Mouse (Mus musculus) myocyte (in vitro differentiated cells): ENCODE data around the gene Nt5c2. TPM values are rescaled to one million over a fixed set of nuclear protein-coding genes. Genes with fewer than 3 reads are reported as not detected.

ENCODE experiments used
- H3K27me3 ChIP-seq: one replicate; pipeline ENCODE4 v1.6.1; 2011; ENCODE audit not compliant: control insufficient read depth, insufficient read depth, insufficient read length
- H3K36me3 ChIP-seq: one replicate; pipeline ENCODE4 v1.6.1; 2011; ENCODE audit not compliant: control insufficient read depth, insufficient read depth
- H3K4me2 ChIP-seq: one replicate; pipeline ENCODE4 v1.6.1; 2011; ENCODE audit warnings: low read depth, control low read depth
- H3K4me3 ChIP-seq: one replicate; pipeline ENCODE4 v1.5.1; 2011; ENCODE audit warnings: mild to moderate bottlenecking, control low read depth, moderate library complexity
- H3K79me2 ChIP-seq: one replicate; pipeline ENCODE4 v1.6.1; 2011; ENCODE audit not compliant: control insufficient read depth, insufficient read depth
- H3ac ChIP-seq: one replicate; pipeline ENCODE4 v1.6.1; 2011; ENCODE audit not compliant: control insufficient read depth, insufficient read length
- CEBPB ChIP-seq: IDR thresholded peaks from 2 replicates; pipeline ENCODE4 v1.6.1; 2011; ENCODE audit warnings: mild to moderate bottlenecking, moderate library complexity; ENCODE audit not compliant: poor library complexity, insufficient read depth, severe bottlenecking
- E2F4 ChIP-seq: IDR thresholded peaks from one replicate; pipeline ENCODE4 v1.6.1; 2011; ENCODE audit warnings: mild to moderate bottlenecking, control low read depth, moderate library complexity; ENCODE audit not compliant: insufficient read depth
- MAX ChIP-seq: IDR thresholded peaks from one replicate; pipeline ENCODE4 v1.6.1; 2011; ENCODE audit warnings: low read depth, mild to moderate bottlenecking, control low read depth
- MYOD1 ChIP-seq, 3 experiments: IDR thresholded peaks; one replicate each; pipeline ENCODE4 v1.6.1; 2011; ENCODE audit warnings: control low read depth in 2 of 3, low read depth in 2 of 3, mild to moderate bottlenecking in 2 of 3, moderate library complexity in 1 of 3; ENCODE audit not compliant: insufficient read length in 2 of 3, control insufficient read depth in 1 of 3
- MYOG ChIP-seq, 3 experiments: IDR thresholded peaks; one replicate each; pipeline ENCODE4 v1.6.1; 2011; ENCODE audit warnings: control low read depth in 2 of 3, low read depth in 2 of 3, mild to moderate bottlenecking in 2 of 3; ENCODE audit not compliant: insufficient read length in 2 of 3, control insufficient read depth in 1 of 3, insufficient read depth in 1 of 3
- POLR2A ChIP-seq: IDR thresholded peaks from one replicate; pipeline ENCODE4 v1.6.1; 2011; ENCODE audit warnings: low read depth, mild to moderate bottlenecking, control low read depth, moderate library complexity; ENCODE audit not compliant: insufficient read length
- POLR2AphosphoS2 ChIP-seq: IDR thresholded peaks from one replicate; pipeline ENCODE4 v1.6.1; 2011; ENCODE audit warnings: low read depth, control low read depth; ENCODE audit not compliant: insufficient read length
- REST ChIP-seq: IDR thresholded peaks from one replicate; pipeline ENCODE4 v1.6.1; 2011; ENCODE audit warnings: mild to moderate bottlenecking, control low read depth, moderate library complexity; ENCODE audit not compliant: insufficient read depth, insufficient read length
- SRF ChIP-seq: IDR thresholded peaks from one replicate; pipeline ENCODE4 v1.6.1; 2011; ENCODE audit warnings: low read depth; ENCODE audit not compliant: control insufficient read depth, insufficient read length
- TCF12 ChIP-seq: IDR thresholded peaks from one replicate; pipeline ENCODE4 v1.6.1; 2011; ENCODE audit warnings: mild to moderate bottlenecking, control low read depth; ENCODE audit not compliant: poor library complexity, insufficient read depth, severe bottlenecking
- TCF3 ChIP-seq: IDR thresholded peaks from one replicate; pipeline ENCODE4 v1.6.1; 2011; ENCODE audit warnings: low read depth, control low read depth; ENCODE audit not compliant: insufficient read length
- USF1 ChIP-seq: IDR thresholded peaks from one replicate; pipeline ENCODE4 v1.6.1; 2011; ENCODE audit warnings: low read depth, mild to moderate bottlenecking, control low read depth, moderate library complexity
- polyA plus RNA-seq: library from polyadenylated mRNA; unstranded; fragments of >200 nt; fragmentation: generic; extraction: Trizol; gene quantifications from one replicate; pipeline ENCODE4 v1.2.1, GENCODE M21; 2012; ENCODE audit warnings: missing spikeins

The Nt5c2 gene
- polyA plus RNA-seq, 1 experiment, result 19.5 TPM

GRCm38 (mm10) chr19:47040720-47041473 lies 25.9 kb upstream of the Nt5c2 start:
- TF ChIP-seq SRF (no peak), TCF12 (no peak), REST (no peak), E2F4 (no peak), USF1 (no peak), CEBPB (no peak), MYOG (IDR thresholded peaks at IDR 0.05; ENCODE audit: control insufficient read depth in 1 of 3, insufficient read depth in 1 of 3, insufficient read length in 2 of 3, low read depth in 2 of 3) (no peak), POLR2AphosphoS2 (no peak), TCF3 (no peak), POLR2A (no peak), MAX (no peak), MYOD1 (IDR thresholded peaks at IDR 0.05; ENCODE audit: control insufficient read depth in 1 of 3, insufficient read length in 2 of 3, low read depth in 2 of 3) (no peak)
- Histone ChIP-seq H3K36me3 (peaks cover 17% of the 10 kb centered on the region), H3K4me2 (no peak overlapping the region), H3K27me3 (no peaks in the 10 kb centered on the region), H3K79me2 (no peaks in the 10 kb centered on the region), H3K4me3 (no peak overlapping the region), H3ac (no peak overlapping the region)

GRCm38 (mm10) chr19:47036596-47036995 lies 21.6 kb upstream of the Nt5c2 start:
- Histone ChIP-seq H3K36me3 (peaks cover 26% of the 10 kb centered on the region), H3K79me2 (no peaks in the 10 kb centered on the region), H3ac (no peak overlapping the region), H3K4me2 (no peak overlapping the region), H3K4me3 (no peak overlapping the region), H3K27me3 (no peaks in the 10 kb centered on the region)
- TF ChIP-seq SRF, result no peak
- TF ChIP-seq MAX, result no peak
- TF ChIP-seq MYOD1 (IDR thresholded peaks at IDR 0.05; ENCODE audit: control insufficient read depth in 1 of 3, insufficient read length in 2 of 3, low read depth in 2 of 3), result no peak
- TF ChIP-seq POLR2AphosphoS2, result no peak
- TF ChIP-seq MYOG (IDR thresholded peaks at IDR 0.05; ENCODE audit: control insufficient read depth in 1 of 3, insufficient read depth in 1 of 3, insufficient read length in 2 of 3, low read depth in 2 of 3), result no peak
- TF ChIP-seq E2F4, result no peak
- no peak for TF ChIP-seq CEBPB
- TF ChIP-seq REST, result no peak
- no peak for TF ChIP-seq TCF3
- no peak for TF ChIP-seq TCF12
- TF ChIP-seq POLR2A, result no peak
- no peak for TF ChIP-seq USF1

GRCm38 (mm10) chr19:47034916-47035315 lies 20.0 kb upstream of the Nt5c2 start:
- TF ChIP-seq MYOD1 (IDR thresholded peaks at IDR 0.05; ENCODE audit: control insufficient read depth in 1 of 3, insufficient read length in 2 of 3, low read depth in 2 of 3) (no peak), MAX (no peak), CEBPB (no peak), E2F4 (no peak), POLR2A (no peak), REST (no peak), USF1 (no peak), TCF3 (no peak), SRF (no peak), TCF12 (no peak), MYOG (IDR thresholded peaks at IDR 0.05; ENCODE audit: control insufficient read depth in 1 of 3, insufficient read depth in 1 of 3, insufficient read length in 2 of 3, low read depth in 2 of 3) (no peak), POLR2AphosphoS2 (no peak)
- Histone ChIP-seq H3K36me3 (peaks cover 26% of the 10 kb centered on the region), H3K27me3 (no peaks in the 10 kb centered on the region), H3K79me2 (no peaks in the 10 kb centered on the region), H3K4me2 (no peak overlapping the region), H3K4me3 (no peak overlapping the region), H3ac (no peak overlapping the region)

GRCm38 (mm10) chr19:47031770-47032169 lies 16.8 kb upstream of the Nt5c2 start:
- no peak overlapping the region for H3ac ChIP-seq
- peaks cover 14% of the 10 kb centered on the region for H3K36me3 ChIP-seq
- no peak overlapping the region for H3K4me2 ChIP-seq
- no peaks in the 10 kb centered on the region for H3K27me3 ChIP-seq
- no peak overlapping the region for H3K4me3 ChIP-seq
- no peak for TF ChIP-seq USF1
- no peaks in the 10 kb centered on the region for H3K79me2 ChIP-seq

GRCm38 (mm10) chr19:47029796-47030195 lies 14.8 kb upstream of the Nt5c2 start:
- peaks cover 9% of the 10 kb centered on the region for H3K36me3 ChIP-seq
- TF ChIP-seq MYOD1 (IDR thresholded peaks at IDR 0.05; ENCODE audit: control insufficient read depth in 1 of 3, insufficient read length in 2 of 3, low read depth in 2 of 3) (no peak), SRF (no peak), E2F4 (no peak), MYOG (IDR thresholded peaks at IDR 0.05; ENCODE audit: control insufficient read depth in 1 of 3, insufficient read depth in 1 of 3, insufficient read length in 2 of 3, low read depth in 2 of 3) (no peak), REST (no peak), CEBPB (no peak), TCF12 (no peak), MAX (no peak), USF1 (no peak), POLR2A (no peak), POLR2AphosphoS2 (no peak)
- H3ac ChIP-seq, result no peak overlapping the region
- H3K79me2 ChIP-seq, result no peaks in the 10 kb centered on the region
- H3K4me3 ChIP-seq, result no peak overlapping the region
- H3K4me2 ChIP-seq, result no peak overlapping the region
- no peaks in the 10 kb centered on the region for H3K27me3 ChIP-seq
